Mouse (Mus musculus) brain, embryonic 18.5 days (tissue): ENCODE results near the gene Cpt1a.
A peak's percentile ranks its signal among the peaks of the same experiment; 100 is the strongest.

Source experiments
- DNase-seq: peaks from one replicate; pipeline ENCODE4 v3.0.0-alpha.2; 2012; ENCODE audit warnings: low read depth, low spot score

Gene Cpt1a

GRCm38 (mm10) chr19:3365089-3365488 lies 43.0 kb downstream of the Cpt1a start:
- DNase-seq: no peak

GRCm38 (mm10) chr19:3368276-3368675 lies 46.1 kb downstream of the Cpt1a start:
- no peak for DNase-seq

- DNase-seq: no peak
These were observed 51.2 kb downstream of the Cpt1a start for GRCm38 (mm10) chr19:3373380-3373779.

- DNase-seq: no peak
These were observed 51.9 kb downstream of the Cpt1a start for GRCm38 (mm10) chr19:3374028-3374427.

- no peak for DNase-seq
These were observed 53.9 kb downstream of the Cpt1a start for GRCm38 (mm10) chr19:3375945-3376495.

- DNase-seq: no peak
These were observed 55.0 kb downstream of the Cpt1a start for GRCm38 (mm10) chr19:3376966-3377715.

GRCm38 (mm10) chr19:3378614-3379013 lies 56.5 kb downstream of the Cpt1a start:
- DNase-seq: no peak

- no peak for DNase-seq
These were observed 65.9 kb downstream of the Cpt1a start for GRCm38 (mm10) chr19:3388061-3388460.

GRCm38 (mm10) chr19:3388629-3389057 lies 66.5 kb downstream of the Cpt1a start, which contains the start of gene Tesmin:
Gene Tesmin (plus strand): TSS chr19:3388857.
- DNase-seq: peak; percentile 71

- DNase-seq: no peak
These were observed 67.0 kb downstream of the Cpt1a start for GRCm38 (mm10) chr19:3389089-3389488.

GRCm38 (mm10) chr19:3392384-3392783 lies 70.2 kb downstream of the Cpt1a start:
- no peak for DNase-seq

- DNase-seq: no peak
These were observed 72.1 kb downstream of the Cpt1a start for GRCm38 (mm10) chr19:3394216-3394615.

GRCm38 (mm10) chr19:3400057-3400456 lies 77.9 kb downstream of the Cpt1a start:
- no peak for DNase-seq

- DNase-seq: no peak
These were observed 79.4 kb downstream of the Cpt1a start for GRCm38 (mm10) chr19:3401504-3401903.

- no peak for DNase-seq
These were observed 79.8 kb downstream of the Cpt1a start for GRCm38 (mm10) chr19:3401943-3402342.

GRCm38 (mm10) chr19:3402390-3402789 lies 80.3 kb downstream of the Cpt1a start:
- DNase-seq: no peak

GRCm38 (mm10) chr19:3404030-3404429 lies 81.9 kb downstream of the Cpt1a start:
- DNase-seq: no peak

- no peak for DNase-seq
These were observed 83.6 kb downstream of the Cpt1a start for GRCm38 (mm10) chr19:3405531-3406281.

- DNase-seq: no peak
These were observed 92.2 kb downstream of the Cpt1a start, which contains the start of gene Gal for GRCm38 (mm10) chr19:3414268-3414733. Gene Gal (minus strand): TSS chr19:3414544.

- no peak for DNase-seq
These were observed 97.1 kb downstream of the Cpt1a start for GRCm38 (mm10) chr19:3419251-3419650.

GRCm38 (mm10) chr19:3422488-3422887 lies 100.4 kb downstream of the Cpt1a start:
- no peak for DNase-seq

GRCm38 (mm10) chr19:3422981-3423380 lies 100.8 kb downstream of the Cpt1a start:
- DNase-seq: no peak
